Mouse (Mus musculus) heart, postnatal 36 days (tissue): Measurements from ENCODE around the gene Dnaic1. TPM values are rescaled to one million over a fixed set of nuclear protein-coding genes. Genes with fewer than 3 reads are reported as not detected.

Source experiments
- DNase-seq, 2 experiments: peaks; one replicate each; pipeline ENCODE4 v3.0.0; 2021 to 2022
- intact Hi-C: fragments of 180-260 bp; cut with DNase I; formaldehyde crosslinking; loops from one replicate; pipeline ENCODE4 v1.15.1; 2025
- total RNA-seq, 2 experiments: library from RNA; stranded (reverse); gene quantifications; 2 replicates each; pipeline ENCODE4 v1.2.3; 2021

Dnaic1 gene
- 1 to 10 TPM; 2.6 to 3.7 TPM for total RNA-seq

DNA sequence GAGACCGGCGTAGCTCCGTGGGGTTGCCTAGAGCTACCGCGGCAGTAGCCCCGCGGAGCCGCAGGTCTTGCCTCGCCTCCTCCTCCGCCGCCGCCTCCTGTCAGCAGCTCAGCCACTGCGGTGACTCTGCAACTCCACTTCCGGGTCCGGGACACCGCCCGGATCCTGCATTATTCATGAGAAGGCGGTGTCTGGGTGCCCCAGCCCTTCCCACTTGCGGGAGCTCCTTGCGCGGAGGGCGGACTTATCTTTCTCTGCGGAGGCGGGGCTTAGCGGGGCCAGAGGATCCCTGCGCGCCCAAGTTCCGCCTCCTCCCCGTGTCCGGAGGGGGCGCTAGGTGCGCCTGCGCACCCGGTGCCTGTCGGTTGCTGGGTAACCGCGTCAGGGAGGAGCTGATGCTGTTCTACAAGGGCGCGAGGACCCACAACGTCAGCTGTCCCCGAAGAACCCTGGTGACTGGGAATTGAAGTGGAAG is at the start of gene Dnaic1, which contains the start of gene Fam219a:
TSS of gene Dnaic1 (plus strand) at position 365 of the 475 bp plus-strand sequence.
TSS of gene Fam219a (minus strand) at position 128 of the 475 bp plus-strand sequence.
- intact Hi-C loops: no loop called here
- DNase-seq: peak; percentile 97

DNA sequence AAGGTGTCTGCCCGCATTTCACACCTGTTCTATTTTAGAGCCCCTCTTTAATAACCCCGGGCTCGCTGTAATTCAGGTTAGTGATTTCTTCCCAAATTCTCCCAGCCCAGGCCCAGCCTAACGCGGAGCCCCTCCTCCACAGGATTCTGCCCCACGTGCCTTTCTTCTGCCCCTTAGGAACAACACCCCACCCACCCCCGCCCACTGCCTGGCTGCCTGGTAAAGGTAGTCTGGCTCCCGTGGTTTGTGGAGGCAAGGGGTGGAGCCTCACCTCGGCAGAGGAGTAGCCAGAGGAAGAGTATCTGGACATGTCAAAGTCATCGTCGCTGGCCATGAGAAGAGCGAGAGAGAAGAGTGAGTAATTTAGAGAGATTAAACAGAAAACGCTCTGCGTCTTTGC is 48.9 kb upstream of the Dnaic1 start:
- intact Hi-C loops: no loop called here
- DNase-seq: no peak

DNA sequence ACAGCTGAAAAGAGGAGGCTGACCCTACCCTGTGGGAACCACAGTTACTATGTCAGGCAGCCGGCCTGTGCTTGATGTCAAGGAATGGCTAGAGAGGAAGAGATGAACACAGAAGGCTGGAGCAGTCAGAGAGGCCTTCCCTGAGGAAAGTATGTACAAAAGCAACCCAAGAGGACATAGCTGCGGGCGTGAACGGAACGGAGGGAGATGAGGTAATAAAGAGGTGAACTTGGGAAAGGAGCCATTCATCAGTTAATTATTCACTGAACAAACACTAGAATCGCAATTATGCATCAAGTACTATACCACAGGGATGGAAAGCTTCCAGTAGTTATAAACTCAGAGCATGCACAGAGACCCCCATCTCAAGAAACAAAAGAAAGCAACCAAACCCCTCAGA is 47.4 kb upstream of the Dnaic1 start:
- no peak for DNase-seq
- intact Hi-C loops: no loop called here

- intact Hi-C loops: loop anchor here (1.0 kb wide), 1 partner anchor 91 kb away; no protein-coding TSS in a partner anchor
- DNase-seq: peak in 1 of 2 experiments; percentile 55
Measured at GRCm38 (mm10) chr4:41522788-41523187, 46.8 kb upstream of the Dnaic1 start.

DNA sequence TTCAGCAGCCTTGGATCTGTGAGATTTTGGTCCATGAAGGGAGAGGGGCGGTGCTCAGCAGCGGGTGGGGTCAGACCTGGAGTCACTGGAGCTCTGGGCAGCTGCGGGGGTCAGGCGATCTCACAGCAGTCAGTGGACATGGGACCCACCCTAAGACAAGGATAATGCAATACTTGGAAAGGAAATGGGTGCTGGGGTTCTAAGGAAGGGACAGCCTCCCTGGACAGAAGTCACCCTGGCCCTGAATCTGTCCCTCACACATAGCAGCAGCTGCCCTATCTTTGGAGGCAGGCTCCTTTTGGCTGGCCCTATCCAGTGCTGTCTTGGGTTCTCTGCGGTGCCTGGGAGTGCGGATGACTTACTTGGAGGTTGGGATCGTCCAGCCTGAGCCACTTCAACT is 45.7 kb upstream of the Dnaic1 start:
- intact Hi-C loops: loop anchor here (1.0 kb wide), 1 partner anchor 89 kb away; no protein-coding TSS in a partner anchor
- no peak for DNase-seq

GRCm38 (mm10) chr4:41524829-41525228 is 44.7 kb upstream of the Dnaic1 start:
- intact Hi-C loops: no loop called here
- no peak for DNase-seq

DNA sequence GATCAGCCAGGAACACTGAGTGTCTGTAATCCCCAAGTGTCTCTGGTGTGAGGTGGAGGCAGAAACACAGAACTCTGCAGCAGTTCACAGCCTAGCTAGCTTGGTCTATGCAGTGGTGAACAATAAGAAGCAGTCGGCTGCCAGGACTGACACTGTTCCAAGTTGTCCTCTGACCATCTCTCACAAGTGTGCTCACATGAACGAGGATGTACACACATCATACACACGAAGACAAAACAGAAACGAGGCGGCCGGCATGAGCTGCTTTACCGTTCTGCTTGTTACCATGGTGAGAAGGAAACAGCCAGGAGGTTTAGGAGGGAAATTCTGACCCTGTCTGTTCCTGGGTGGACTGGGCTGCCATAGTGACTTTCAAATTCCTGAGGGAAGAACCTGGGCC is 43.0 kb upstream of the Dnaic1 start:
- intact Hi-C loops: no loop called here
- no peak for DNase-seq

DNA sequence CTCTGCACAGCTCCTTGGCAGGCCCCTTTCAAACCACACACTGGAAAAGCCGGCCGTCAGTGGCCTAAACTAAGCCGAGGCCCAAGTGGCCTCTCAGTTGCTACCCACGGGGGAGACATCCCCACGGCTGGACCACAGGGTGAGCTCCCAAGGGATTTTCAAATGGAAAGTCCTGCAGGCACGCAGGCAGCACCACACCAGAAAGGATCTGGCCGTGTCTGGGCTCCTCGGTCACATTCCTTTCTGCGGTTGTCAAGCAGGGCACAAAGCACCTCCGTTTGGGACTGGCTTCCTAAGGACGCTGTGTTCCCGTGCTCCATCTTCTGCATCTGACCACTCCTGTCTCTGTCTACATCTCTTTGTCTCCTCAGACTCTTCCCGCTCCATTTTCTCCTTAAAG is 42.5 kb upstream of the Dnaic1 start:
- intact Hi-C loops: no loop called here
- DNase-seq: no peak

DNA sequence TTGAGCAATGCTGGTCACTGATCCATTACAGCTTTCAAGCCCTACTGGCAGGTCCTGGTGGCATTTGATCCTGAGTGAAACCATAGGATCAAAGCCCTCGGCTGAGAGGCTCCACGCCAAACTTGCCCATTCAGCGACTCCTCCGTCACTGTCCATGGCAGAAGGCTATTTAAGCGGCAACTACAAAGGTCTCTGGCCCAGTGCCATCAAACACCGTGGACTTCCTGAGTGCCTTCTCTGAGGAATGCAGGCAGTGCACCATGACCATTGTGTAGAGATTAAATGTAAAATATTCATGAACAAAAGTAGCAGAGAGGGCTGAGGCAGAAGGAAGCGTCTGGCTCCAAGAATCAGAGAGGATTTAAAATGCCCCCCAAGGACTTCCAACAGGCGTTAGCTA is 41.6 kb upstream of the Dnaic1 start:
- intact Hi-C loops: no loop called here

GRCm38 (mm10) chr4:41532420-41532819 is 37.2 kb upstream of the Dnaic1 start:
- intact Hi-C loops: no loop called here
- DNase-seq: no peak

More for the DNA sequence above, 41.6 kb upstream of the Dnaic1 start:
- DNase-seq: no peak

- intact Hi-C loops: no loop called here
- no peak for DNase-seq
Measured at GRCm38 (mm10) chr4:41534866-41535265, 34.7 kb upstream of the Dnaic1 start.

GRCm38 (mm10) chr4:41542136-41542535 is 27.4 kb upstream of the Dnaic1 start:
- intact Hi-C loops: no loop called here
- no peak for DNase-seq

- intact Hi-C loops: no loop called here
- no peak for DNase-seq
Measured at GRCm38 (mm10) chr4:41545985-41546384, 23.6 kb upstream of the Dnaic1 start.

- no peak for DNase-seq
- intact Hi-C loops: no loop called here
Measured at GRCm38 (mm10) chr4:41547086-41547485, 22.5 kb upstream of the Dnaic1 start.

DNA sequence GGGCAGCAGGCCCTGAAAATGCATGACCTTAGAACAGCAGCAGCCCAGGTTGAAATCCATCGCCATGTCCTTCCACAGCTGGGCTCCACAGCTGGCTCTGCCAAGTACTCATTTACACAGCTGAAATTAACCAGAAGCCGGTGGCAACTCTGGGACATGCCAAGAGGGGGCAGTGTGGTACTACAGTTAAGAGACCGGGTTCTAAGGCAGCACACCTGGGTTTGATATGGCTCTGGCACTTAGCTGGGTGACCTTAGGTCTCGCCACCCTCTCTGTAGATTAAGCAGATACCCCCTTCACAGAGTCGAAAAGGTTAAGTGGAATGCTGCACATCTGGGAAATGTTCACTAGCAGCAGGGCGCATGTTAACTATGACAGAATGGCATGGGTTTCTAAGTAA is 17.0 kb upstream of the Dnaic1 start:
- peak; percentile 78 to 84 for DNase-seq
- intact Hi-C loops: loop anchor here (1.0 to 2.0 kb wide), 3 partner anchors 62 to 156 kb away; no protein-coding TSS in a partner anchor

DNA sequence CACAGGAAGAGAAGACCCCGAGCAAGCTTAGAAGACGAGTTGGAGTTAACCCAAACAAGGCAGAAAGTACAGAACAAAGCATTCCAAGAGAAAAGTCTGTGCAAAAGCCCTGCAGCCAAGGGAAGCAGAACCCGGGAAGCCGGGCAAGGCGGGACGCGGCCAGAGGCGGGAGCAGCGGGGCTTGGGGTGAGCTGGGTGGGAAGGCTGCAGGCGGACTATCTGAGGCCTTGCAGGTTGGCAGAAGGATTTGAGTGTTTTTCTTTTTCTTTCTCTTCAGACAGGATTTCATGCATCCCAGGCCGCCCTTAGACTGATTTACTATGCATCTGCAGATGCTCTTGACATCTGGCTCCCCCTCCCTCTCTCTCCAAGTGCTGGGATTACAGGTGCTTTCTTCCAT is 16.5 kb upstream of the Dnaic1 start:
- no peak for DNase-seq
- intact Hi-C loops: loop anchor here (2.0 kb wide), 2 partner anchors 100 to 156 kb away; no protein-coding TSS in a partner anchor

DNA sequence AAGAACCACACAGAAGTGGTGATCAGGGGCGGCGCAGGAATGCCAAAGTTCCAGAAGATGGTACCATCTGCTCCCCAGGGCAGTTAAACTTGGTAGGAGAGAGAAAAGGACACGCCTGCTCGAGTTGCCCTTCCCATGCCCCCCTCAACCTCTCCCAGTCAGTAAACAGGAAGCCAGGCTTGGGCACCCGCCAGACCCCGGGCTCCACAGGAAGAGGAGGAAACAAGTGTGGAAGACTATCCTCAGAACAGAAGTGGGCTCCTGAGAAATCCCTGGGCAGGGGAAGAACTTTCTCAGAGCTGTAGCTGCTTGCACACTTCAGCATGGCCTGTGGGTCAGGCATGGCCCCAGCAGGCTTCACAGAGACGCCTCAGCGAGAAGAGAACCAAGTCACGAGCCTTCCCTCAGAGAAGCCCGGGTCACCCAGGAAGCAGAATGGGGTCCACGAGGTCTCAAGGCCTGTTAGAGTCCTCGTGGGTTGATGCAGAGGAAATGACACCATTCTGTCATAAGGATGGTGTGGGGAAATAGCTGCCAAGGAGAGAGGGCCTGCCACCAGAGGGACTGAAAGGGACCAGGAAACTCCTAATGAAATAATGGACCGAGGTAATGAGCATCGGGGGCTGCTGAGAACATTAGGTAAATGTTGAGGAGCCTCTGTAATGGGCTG is 14.4 kb upstream of the Dnaic1 start:
- peak; percentile 69 to 75 for DNase-seq
- intact Hi-C loops: no loop called here

- no peak for DNase-seq
Measured at GRCm38 (mm10) chr4:41556311-41556953, 13.1 kb upstream of the Dnaic1 start.

GRCm38 (mm10) chr4:41557092-41557491 is 12.5 kb upstream of the Dnaic1 start:
- intact Hi-C loops: no loop called here
- DNase-seq: no peak

More at GRCm38 (mm10) chr4:41556311-41556953, 13.1 kb upstream of the Dnaic1 start:
- intact Hi-C loops: no loop called here

GRCm38 (mm10) chr4:41563297-41563696 is 6.3 kb upstream of the Dnaic1 start:
- intact Hi-C loops: no loop called here
- no peak for DNase-seq

GRCm38 (mm10) chr4:41566123-41566522 is 3.5 kb upstream of the Dnaic1 start:
- intact Hi-C loops: no loop called here
- no peak for DNase-seq

DNA sequence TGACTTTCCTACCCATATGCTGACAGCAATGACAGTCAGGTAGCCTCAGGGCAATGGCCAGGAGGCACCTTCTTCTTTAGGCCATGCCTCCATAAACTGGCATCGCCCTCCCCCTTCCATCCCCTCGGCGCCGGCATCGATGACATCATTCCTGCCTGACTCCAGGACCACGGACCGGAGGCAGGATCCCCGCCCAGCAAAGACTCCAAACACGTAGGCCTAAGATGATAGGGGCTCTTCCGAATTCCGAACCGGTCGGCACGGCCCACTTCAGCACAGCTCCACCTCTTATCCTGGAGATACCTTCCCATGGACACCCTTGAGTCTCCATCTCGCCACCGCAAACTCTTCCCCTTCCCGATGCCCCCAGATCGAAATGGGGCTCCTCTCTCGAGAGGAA is 1.3 kb upstream of the Dnaic1 start:
- intact Hi-C loops: no loop called here
- DNase-seq: peak; percentile 34 to 48
